Comparison of ENCODE assay signal across 10 mouse cellular contexts in the genomic region with DNA sequence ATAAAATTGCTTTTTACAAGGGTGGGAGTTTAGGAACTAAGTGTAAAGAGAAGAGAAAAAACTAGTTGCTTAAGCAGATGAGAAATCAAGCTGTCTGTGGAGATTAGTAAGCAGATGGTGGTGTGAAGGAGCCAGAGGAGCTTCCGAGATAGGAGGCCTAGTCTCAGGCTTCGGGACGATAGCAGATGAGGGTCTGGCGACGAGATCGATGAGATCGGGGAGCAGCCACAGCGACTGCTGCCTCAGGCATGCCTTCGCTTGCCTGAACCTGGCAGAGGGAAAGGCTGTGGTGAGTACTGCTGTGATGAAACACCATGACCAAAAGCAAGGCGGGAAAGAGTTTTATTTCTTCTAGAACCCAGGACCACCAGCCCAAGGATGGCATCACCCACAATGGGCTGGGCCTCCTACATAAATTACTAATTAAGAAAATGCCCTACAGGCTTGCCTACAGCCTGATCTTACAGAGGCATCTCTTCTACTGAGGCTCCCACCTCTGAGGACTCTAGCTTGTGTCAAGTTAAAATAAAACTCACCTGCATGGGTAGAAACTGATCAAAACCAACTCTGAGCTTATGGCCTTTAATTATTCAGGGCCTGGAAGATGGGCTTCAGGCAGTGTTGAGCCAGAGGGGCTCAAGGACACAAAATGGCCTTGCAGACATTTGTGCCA. TPM values are rescaled to one million over a fixed set of nuclear protein-coding genes. Genes with fewer than 3 reads are reported as not detected.
DNase-seq lines count a peak whose midpoint lies in the region; ATAC-seq and TF ChIP-seq lines count a peak whose summit lies in the region.
"Had no signal": no experiment of that assay in that cellular context is flagged by ENCODE, and none has a peak within 500 bp of the region (broad histone marks: within the 10 kb centered on the region; RNA-seq: fewer than 3 reads in every experiment).

No protein-coding gene starts in this region.

- H3K9me3 ChIP-seq in hindbrain, embryonic 10.5 days, result no peaks in the 10 kb centered on the region
- no peaks in the 10 kb centered on the region for H3K9me3 ChIP-seq in hindbrain, embryonic 13.5 days
- no peaks in the 10 kb centered on the region for H3K9me3 ChIP-seq in G1E (replicated peaks)
- H3K9me3 ChIP-seq in liver, embryonic 13.5 days (replicated peaks), result no peaks in the 10 kb centered on the region

- no peak for TF ChIP-seq CTCF in G1E (IDR thresholded peaks at IDR 0.05; ENCODE audit: low read depth, low read length)

- peak overlapping the region; percentile 56 for H3K27ac ChIP-seq in hindbrain, embryonic 10.5 days
- H3K27ac ChIP-seq in hindbrain, embryonic 13.5 days, result no peak overlapping the region
- H3K27ac ChIP-seq in liver, embryonic 13.5 days, result peak overlapping the region; percentile 89

- no peaks in the 10 kb centered on the region for H3K36me3 ChIP-seq in hindbrain, embryonic 10.5 days
- H3K36me3 ChIP-seq in hindbrain, embryonic 13.5 days, result no peaks in the 10 kb centered on the region
- H3K36me3 ChIP-seq in G1E (replicated peaks), result no peaks in the 10 kb centered on the region
- H3K36me3 ChIP-seq in liver, embryonic 13.5 days, result no peaks in the 10 kb centered on the region

- no peaks in the 10 kb centered on the region for H3K27me3 ChIP-seq in hindbrain, embryonic 10.5 days (ENCODE audit: insufficient read depth, poor library complexity, severe bottlenecking)
- no peaks in the 10 kb centered on the region for H3K27me3 ChIP-seq in hindbrain, embryonic 13.5 days
- no peaks in the 10 kb centered on the region for H3K27me3 ChIP-seq in G1E (ENCODE audit: insufficient read depth, low read length)
- no peaks in the 10 kb centered on the region for H3K27me3 ChIP-seq in liver, embryonic 13.5 days

- intact Hi-C loops in left cerebral cortex, postnatal 14 days (cut with DNase I), result no loop called here

- no peak overlapping the region for H3K4me2 ChIP-seq in hindbrain, embryonic 13.5 days
- peak overlapping the region; percentile 49 for H3K4me2 ChIP-seq in liver, embryonic 13.5 days

- no peak for ATAC-seq in hindbrain, embryonic 13.5 days (ENCODE audit: low FRiP score)
- peak; percentile 94 for ATAC-seq in G1E (ENCODE audit: extremely low read depth, insufficient number of reproducible peaks, low FRiP score, poor library complexity, severe bottlenecking)
- peak; percentile 93 for ATAC-seq in liver, embryonic 13.5 days (ENCODE audit: low read depth)

- H3K4me1 ChIP-seq in hindbrain, embryonic 10.5 days (replicated peaks), result peaks cover 13% of the 10 kb centered on the region; the same call in 1 of the 2 replicates
- H3K4me1 ChIP-seq in hindbrain, embryonic 13.5 days (replicated peaks), result no peaks in the 10 kb centered on the region
- H3K4me1 ChIP-seq in G1E (ENCODE audit: insufficient read depth, low read depth, low read length), result peaks cover 53% of the 10 kb centered on the region
- peaks cover 66% of the 10 kb centered on the region for H3K4me1 ChIP-seq in liver, embryonic 13.5 days (replicated peaks)

- no peak overlapping the region for H3K4me3 ChIP-seq in hindbrain, embryonic 10.5 days
- H3K4me3 ChIP-seq in hindbrain, embryonic 13.5 days, result no peak overlapping the region
- H3K4me3 ChIP-seq in G1E (ENCODE audit: low read depth, low read length), result peak overlapping the region; percentile 62
- H3K4me3 ChIP-seq in liver, embryonic 13.5 days (replicated peaks), result peak overlapping the region; percentile 20; the same call in 1 of the 2 replicates

- no peak overlapping the region for H3K9ac ChIP-seq in hindbrain, embryonic 13.5 days
- peak overlapping the region; percentile 68 for H3K9ac ChIP-seq in liver, embryonic 13.5 days

- peak; percentile 50 for DNase-seq in hindbrain, embryonic 10.5 days (ENCODE audit: low spot score)
- DNase-seq in G1E (ENCODE audit: low spot score), result peak; percentile 51
- DNase-seq in embryo, embryonic 10.5 days (ENCODE audit: low spot score), result peak; percentile 66
- DNase-seq in liver, embryonic 13.5 days, result peak; percentile 77
- no peak for DNase-seq in Muller cell, postnatal 12 days (ENCODE audit: inconsistent ontology term)
- no peak for DNase-seq in cerebellum, adult 9-11 months
- no peak for DNase-seq in left cerebral cortex, postnatal 14 days (ENCODE audit: low spot score in 2 of 2)
- DNase-seq: lung, adult 2 months; thymus, postnatal 36 days had no signal

- 49% methylated on average over 10 of the region's 10 CpGs for WGBS in hindbrain, embryonic 10.5 days
- WGBS in hindbrain, embryonic 13.5 days, result 56% methylated on average over 10 of the region's 10 CpGs
- WGBS in liver, embryonic 13.5 days (ENCODE audit: insufficient replicate concordance), result 10% methylated on average over 10 of the region's 10 CpGs

RNA-seq across cellular contexts. Expression of gene Hist2h4, which starts 8.3 kb away (rescaled TPM):
- 6.8 and 13.6 TPM in 2 replicates for polyA plus RNA-seq in hindbrain, embryonic 10.5 days (2016; fragmentation: Nextera tagmentation; extraction: Ambion mirVana)
- polyA plus RNA-seq in hindbrain, embryonic 13.5 days (2015; fragmentation: Nextera tagmentation; extraction: Ambion mirVana), result 5.2 and 6.1 TPM in 2 replicates
- 490 and 543 TPM in 2 replicates for total RNA-seq in G1E (2014; fragmentation: Nextera tagmentation)
- total RNA-seq in G1E (2017), result 66.6 and 93.8 TPM in 2 replicates
- polyA plus RNA-seq in G1E (2012), result 1.8 and 9.3 TPM in 2 replicates
- 15.2 and 44.8 TPM in 2 replicates for polyA plus RNA-seq in liver, embryonic 13.5 days (2015; fragmentation: Nextera tagmentation; extraction: Ambion mirVana)
- 10 to 100 TPM; 26.2 to 28.6 TPM for total RNA-seq in left cerebral cortex, postnatal 14 days (2021)

RNA-seq across cellular contexts. Expression of gene Hist2h3c1, which starts 8.3 kb away (rescaled TPM):
- 0.42 and 0.56 TPM in 2 replicates for polyA plus RNA-seq in hindbrain, embryonic 10.5 days (2016; fragmentation: Nextera tagmentation; extraction: Ambion mirVana)
- 0.62 TPM in 1 of 2 replicates, not detected in the other for polyA plus RNA-seq in hindbrain, embryonic 13.5 days (2015; fragmentation: Nextera tagmentation; extraction: Ambion mirVana)
- total RNA-seq in G1E (2014; fragmentation: Nextera tagmentation) (21.7 and 42.6 TPM in 2 replicates), G1E (2017) (9.1 and 9.9 TPM in 2 replicates)
- not detected in 2 replicates for polyA plus RNA-seq in G1E (2012)
- polyA plus RNA-seq in liver, embryonic 13.5 days (2015; fragmentation: Nextera tagmentation; extraction: Ambion mirVana), result 2.3 TPM in 2 replicates
- total RNA-seq in left cerebral cortex, postnatal 14 days (2021), result not detected
- polyA plus RNA-seq: lung, adult 2 months had no signal

RNA-seq across cellular contexts. Expression of gene Hist2h2aa1, which starts 9.5 kb away (rescaled TPM):
- 11.3 and 13.4 TPM in 2 replicates for polyA plus RNA-seq in hindbrain, embryonic 10.5 days (2016; fragmentation: Nextera tagmentation; extraction: Ambion mirVana)
- polyA plus RNA-seq in hindbrain, embryonic 13.5 days (2015; fragmentation: Nextera tagmentation; extraction: Ambion mirVana), result 15.6 and 29.2 TPM in 2 replicates
- total RNA-seq in G1E (2014; fragmentation: Nextera tagmentation), result 124 and 563 TPM in 2 replicates
- total RNA-seq in G1E (2017), result 3,915 and 5,191 TPM in 2 replicates
- polyA plus RNA-seq in G1E (2012), result 0.79 and 7.3 TPM in 2 replicates
- polyA plus RNA-seq in liver, embryonic 13.5 days (2015; fragmentation: Nextera tagmentation; extraction: Ambion mirVana), result 26.9 and 40.6 TPM in 2 replicates
- total RNA-seq in left cerebral cortex, postnatal 14 days (2021), result 10 to 100 TPM in 1 of 2 experiments, 1 to 10 TPM in 1; 5.8 to 10.8 TPM

RNA-seq across cellular contexts. Expression of gene Hist2h3b, which starts 13.6 kb away (rescaled TPM):
- 49.7 and 51.9 TPM in 2 replicates for polyA plus RNA-seq in hindbrain, embryonic 10.5 days (2016; fragmentation: Nextera tagmentation; extraction: Ambion mirVana)
- polyA plus RNA-seq in hindbrain, embryonic 13.5 days (2015; fragmentation: Nextera tagmentation; extraction: Ambion mirVana), result 19.6 and 22.4 TPM in 2 replicates
- total RNA-seq in G1E (2014; fragmentation: Nextera tagmentation) (2,573 and 2,582 TPM in 2 replicates), G1E (2017) (465 and 1,341 TPM in 2 replicates)
- 16.2 and 95.7 TPM in 2 replicates for polyA plus RNA-seq in G1E (2012)
- 89.3 and 159 TPM in 2 replicates for polyA plus RNA-seq in liver, embryonic 13.5 days (2015; fragmentation: Nextera tagmentation; extraction: Ambion mirVana)
- 10 to 100 TPM; 56.6 to 91.2 TPM for total RNA-seq in left cerebral cortex, postnatal 14 days (2021)

RNA-seq across cellular contexts. Expression of gene Hist2h2bb, which starts 14.7 kb away (rescaled TPM):
- polyA plus RNA-seq in hindbrain, embryonic 10.5 days (2016; fragmentation: Nextera tagmentation; extraction: Ambion mirVana), result 9.4 and 9.7 TPM in 2 replicates
- 2.7 and 3.4 TPM in 2 replicates for polyA plus RNA-seq in hindbrain, embryonic 13.5 days (2015; fragmentation: Nextera tagmentation; extraction: Ambion mirVana)
- total RNA-seq in G1E (2014; fragmentation: Nextera tagmentation) (2,071 and 2,480 TPM in 2 replicates), G1E (2017) (8,098 and 8,372 TPM in 2 replicates)
- polyA plus RNA-seq in G1E (2012), result 0.29 and 0.75 TPM in 2 replicates
- polyA plus RNA-seq in liver, embryonic 13.5 days (2015; fragmentation: Nextera tagmentation; extraction: Ambion mirVana), result 23.7 and 25.8 TPM in 2 replicates
- total RNA-seq in left cerebral cortex, postnatal 14 days (2021), result 100 to 1,000 TPM; 127 to 148 TPM

Comparison
In these comparisons a context has a peak if more than half of its experiments do, and no peak if none do; other contexts are left out.
1. DNase-seq: peak in hindbrain, embryonic 10.5 days (single experiment), G1E (single experiment), embryo, embryonic 10.5 days (single experiment) and liver, embryonic 13.5 days (single experiment); none in Muller cell, postnatal 12 days (single experiment), cerebellum, adult 9-11 months (single experiment) and left cerebral cortex, postnatal 14 days (0 of 2).
2. H3K4me3 ChIP-seq: peak in G1E (single experiment) and liver, embryonic 13.5 days (single experiment); none in hindbrain, embryonic 10.5 days (single experiment) and hindbrain, embryonic 13.5 days (single experiment).